Mouse (Mus musculus): ENCODE measurements around the gene Gm10378. TPM values are rescaled to one million over a fixed set of nuclear protein-coding genes. Genes with fewer than 3 reads are reported as not detected.
"Not testable (repeated sequence)": the region's sequence is repeated elsewhere in the genome, so short reads cannot be mapped to it uniquely, and the experiment has no call there.

Gene Gm10378
- not detected for total RNA-seq (2021)
- long read RNA-seq, experiment 1 = 0 reads
- long read RNA-seq, experiment 2 = 0 reads

DNA sequence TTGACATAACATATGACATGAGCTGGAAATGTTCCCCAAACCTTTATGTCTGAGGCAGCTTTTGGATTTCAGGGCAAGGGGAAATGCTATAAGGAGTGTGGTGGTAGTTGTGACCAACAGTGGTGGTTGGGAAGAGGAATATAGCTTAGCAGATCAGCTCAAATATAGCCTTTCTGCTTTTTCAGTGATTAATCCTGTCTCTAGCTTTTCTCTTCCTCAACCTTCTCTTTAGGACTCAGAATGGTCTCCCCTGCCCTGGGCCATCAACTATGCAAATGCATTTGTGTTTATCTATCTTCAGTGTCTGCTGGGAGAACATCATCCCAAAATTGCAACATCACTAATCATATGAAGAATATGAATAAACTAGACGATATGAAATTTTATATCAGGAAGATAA lies at the start of gene Gm10378:
Gm10378 (plus strand) TSS at position 301 of the 400 bp plus-strand sequence.
- not testable (repeated sequence) for DNase-seq

DNA sequence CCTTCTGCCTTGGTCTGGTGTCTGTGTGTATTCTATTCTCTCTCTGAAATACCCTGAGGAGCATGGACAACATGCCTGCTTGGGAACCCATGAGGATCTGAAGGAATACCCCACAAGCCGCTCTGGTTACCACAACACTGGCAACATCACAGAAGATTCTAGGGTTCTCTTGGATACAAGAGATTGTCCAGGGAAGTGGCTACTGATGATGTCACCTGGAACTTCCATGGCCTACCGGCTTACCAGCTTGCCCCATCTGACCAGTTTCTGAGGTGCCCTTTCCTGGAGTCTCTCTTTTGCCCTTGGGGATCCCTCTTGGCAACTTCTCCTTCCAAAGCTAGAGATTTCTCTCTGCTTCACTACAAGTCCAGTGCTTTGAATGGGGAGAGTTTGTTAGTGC lies 13.9 kb upstream of the Gm10378 start, which contains the start of gene Gm3633:
Gm3633 (minus strand) TSS at position 101 of the 400 bp plus-strand sequence.
- DNase-seq = not testable (repeated sequence)

Small RNAs within 50 kb of the gene (microRNA-seq; reads per million reads assigned to microRNA genes)
- gene Gm23620 (not detected), gene Gm25228 (not detected)

Other genes with a start within 250 kb of the Gm10378 start
- not detected for gene Gm8005, start 216.3 kb upstream of the Gm10378 start, total RNA-seq (2021)
- not detected for gene Gm8011, start 192.1 kb upstream of the Gm10378 start, total RNA-seq (2021)
- gene Gm8020, start 153.6 kb upstream of the Gm10378 start, total RNA-seq (2021) = not detected
- not detected for gene Gm8024, start 131.7 kb upstream of the Gm10378 start, total RNA-seq (2021)
- gene Gm17124, start 56.1 kb upstream of the Gm10378 start, total RNA-seq (2021) = not detected
- not detected for gene Gm3633, start 14.0 kb upstream of the Gm10378 start, total RNA-seq (2021)
- gene Gm3015, start 112.9 kb downstream of the Gm10378 start, total RNA-seq (2021) = not detected
- gene Gm10377, start 142.0 kb downstream of the Gm10378 start, total RNA-seq (2021) = not detected
- not detected for gene Gm21977, start 197.5 kb downstream of the Gm10378 start, total RNA-seq (2021)